Mouse (Mus musculus) spleen, adult 18-20 months (tissue): Measurements from ENCODE around the gene Olfr92.
A peak's percentile ranks its signal among the peaks of the same experiment; 100 is the strongest.
"Not testable (repeated sequence)": the region's sequence is repeated elsewhere in the genome, so short reads cannot be mapped to it uniquely, and the experiment has no call there.

Experiments used
- DNase-seq, 2 experiments: peaks; one replicate each; pipeline ENCODE4 v3.0.0; 2022; ENCODE audit warnings: mixed read lengths in 2 of 2

Gene Olfr92

GRCm38 (mm10) chr17:37119988-37120387 is at the start of gene Olfr92:
Gene Olfr92 (minus strand): TSS chr17:37120088.
- DNase-seq, result no peak

GRCm38 (mm10) chr17:37161394-37161793 is 41.5 kb upstream of the Olfr92 start, which contains the start of gene Olfr93:
Gene Olfr93 (minus strand): TSS chr17:37161494.
- DNase-seq, result no peak

- DNase-seq, result not testable (repeated sequence)
These were observed 11.5 kb upstream of the Olfr92 start for GRCm38 (mm10) chr17:37131366-37131765.

GRCm38 (mm10) chr17:37098178-37098577 is 21.7 kb downstream of the Olfr92 start, which contains the start of gene Olfr91:
Gene Olfr91 (minus strand): TSS chr17:37098278.
- no peak for DNase-seq

- DNase-seq, result no peak
These were observed 26.6 kb downstream of the Olfr92 start for GRCm38 (mm10) chr17:37093289-37093688.

- DNase-seq, result no peak
These were observed 27.7 kb downstream of the Olfr92 start for GRCm38 (mm10) chr17:37092198-37092597.

- DNase-seq, result no peak
These were observed 31.5 kb downstream of the Olfr92 start, which contains the start of gene Olfr90 for GRCm38 (mm10) chr17:37088399-37088798. Gene Olfr90 (minus strand): TSS chr17:37088499.

GRCm38 (mm10) chr17:37085545-37085944 is 34.3 kb downstream of the Olfr92 start:
- no peak for DNase-seq

- no peak for DNase-seq
These were observed 35.3 kb downstream of the Olfr92 start for GRCm38 (mm10) chr17:37084632-37085031.

GRCm38 (mm10) chr17:37083327-37083726 is 36.6 kb downstream of the Olfr92 start:
- peak in 1 of 2 experiments; percentile 46 for DNase-seq

GRCm38 (mm10) chr17:37081659-37082058 is 38.2 kb downstream of the Olfr92 start:
- no peak for DNase-seq

GRCm38 (mm10) chr17:37080119-37080518 is 39.8 kb downstream of the Olfr92 start:
- no peak for DNase-seq

GRCm38 (mm10) chr17:37078990-37079389 is 40.9 kb downstream of the Olfr92 start:
- no peak for DNase-seq

- DNase-seq, result no peak
These were observed 41.7 kb downstream of the Olfr92 start for GRCm38 (mm10) chr17:37078193-37078592.

- DNase-seq, result no peak
These were observed 44.1 kb downstream of the Olfr92 start for GRCm38 (mm10) chr17:37075766-37076165.

- DNase-seq, result no peak
These were observed 44.7 kb downstream of the Olfr92 start for GRCm38 (mm10) chr17:37075181-37075580.

- DNase-seq, result no peak
These were observed 47.1 kb downstream of the Olfr92 start for GRCm38 (mm10) chr17:37072730-37073276.

GRCm38 (mm10) chr17:37072080-37072729 is 47.7 kb downstream of the Olfr92 start:
- no peak for DNase-seq

- no peak for DNase-seq
These were observed 49.8 kb downstream of the Olfr92 start for GRCm38 (mm10) chr17:37070121-37070520.

- no peak for DNase-seq
These were observed 52.0 kb downstream of the Olfr92 start for GRCm38 (mm10) chr17:37067861-37068260.

- DNase-seq, result no peak
These were observed 53.9 kb downstream of the Olfr92 start for GRCm38 (mm10) chr17:37065993-37066392.

GRCm38 (mm10) chr17:37063686-37064495 is 56.0 kb downstream of the Olfr92 start:
- no peak for DNase-seq

- DNase-seq, result no peak
These were observed 56.8 kb downstream of the Olfr92 start for GRCm38 (mm10) chr17:37063063-37063462.
